Mouse (Mus musculus) thymus, adult 2 months (tissue): Measurements from ENCODE around the gene Sms.

Source experiments
- CTCF ChIP-seq: fragments of 200-500 bp; IDR thresholded peaks from 2 replicates; pipeline ENCODE4 v1.5.1; 2012; ENCODE audit warnings: mild to moderate bottlenecking, control low read depth, low read length, moderate library complexity, borderline replicate concordance; ENCODE audit not compliant: control insufficient read depth, poor library complexity, insufficient read depth; ENCODE audit errors: extremely low read depth
- POLR2A ChIP-seq: fragments of 200-500 bp; IDR thresholded peaks from 2 replicates; pipeline ENCODE4 v1.6.1; 2012; ENCODE audit warnings: mild to moderate bottlenecking, low read length, control low read depth, moderate library complexity; ENCODE audit not compliant: control insufficient read depth, poor library complexity, insufficient read depth; ENCODE audit errors: extremely low read depth

- TF ChIP-seq CTCF (no peak), POLR2A (no peak)
These were observed 5.3 kb downstream of the Sms start for GRCm38 (mm10) chrX:157486765-157487164.
